Mouse (Mus musculus) kidney, embryonic 16.5 days (tissue): ENCODE data around the gene Efcab11. TPM values are rescaled to one million over a fixed set of nuclear protein-coding genes. Genes with fewer than 3 reads are reported as not detected.

ENCODE experiments used
- ATAC-seq: fragments of 200-750 bp; cut with Nextera tagmentation; 2 replicates; pipeline ENCODE4 v1.8.0; 2017; ENCODE audit warnings: moderate TSS enrichment; ENCODE audit not compliant: low FRiP score, low TSS enrichment
- H3K27ac ChIP-seq: fragments of 300-500 bp; sonication (generic); 2 replicates; pipeline ENCODE4 v1.5.1; 2014; ENCODE audit warnings: low read length
- H3K27me3 ChIP-seq: fragments of 300-500 bp; sonication (generic); 2 replicates; pipeline ENCODE4 v1.6.1; 2014; ENCODE audit warnings: low read length, control low read depth, mixed read lengths; ENCODE audit not compliant: insufficient read depth
- H3K36me3 ChIP-seq: fragments of 300-500 bp; sonication (generic); 2 replicates; pipeline ENCODE4 v1.6.1; 2014; ENCODE audit warnings: low read length, control low read depth, mixed read lengths; ENCODE audit not compliant: insufficient read depth
- H3K4me1 ChIP-seq: fragments of 300-500 bp; sonication (generic); 2 replicates; pipeline ENCODE4 v1.6.1; 2014; ENCODE audit warnings: low read length, control low read depth, mixed read lengths; ENCODE audit not compliant: insufficient read depth
- H3K4me2 ChIP-seq: fragments of 300-500 bp; sonication (generic); replicated peaks from 2 replicates; pipeline ENCODE4 v1.6.1; 2014; ENCODE audit warnings: low read depth, low read length
- H3K4me3 ChIP-seq: fragments of 300-500 bp; sonication (generic); 2 replicates; pipeline ENCODE4 v1.5.1; 2014; ENCODE audit warnings: mild to moderate bottlenecking, low read length
- H3K9ac ChIP-seq: fragments of 300-500 bp; sonication (generic); replicated peaks from 2 replicates; pipeline ENCODE4 v1.6.1; 2014; ENCODE audit warnings: low read length
- H3K9me3 ChIP-seq: fragments of 300-500 bp; sonication (generic); 2 replicates; pipeline ENCODE4 v1.6.1; 2016; ENCODE audit warnings: low read length, control low read depth
- WGBS: fragments of 180-500 bp; shearing (Covaris S2); extraction: QIAGEN DNeasy Blood & Tissue Kit; methylation state at CpG from one replicate; pipeline ENCODE4 v1.1.7; 2014; 5-methylcytosine and 5-hydroxymethylcytosine counted together
- polyA plus RNA-seq: library from polyadenylated mRNA; unstranded; fragments of >200 nt; fragmentation: Nextera tagmentation; extraction: Ambion mirVana; gene quantifications from 2 replicates; pipeline ENCODE4 v1.2.1, GENCODE M21; 2015

Gene Efcab11
- polyA plus RNA-seq, 1 experiment from 2014 or later = 12.5 TPM

- 0 out of 2 replicates have a peak, but pooled peaks have one; percentile 74 for ATAC-seq
- H3K27me3 ChIP-seq = no peaks in the 10 kb centered on the region
Measured at GRCm38 (mm10) chr12:99645418-99645817, 238.8 kb downstream of the Efcab11 start.

GRCm38 (mm10) chr12:99644966-99645365 is 239.3 kb downstream of the Efcab11 start:
- no peak overlapping the region for H3K27ac ChIP-seq
- no peak overlapping the region for H3K4me3 ChIP-seq
- H3K9me3 ChIP-seq = peaks cover 27% of the 10 kb centered on the region
- ATAC-seq = peak; percentile 96
- no peak overlapping the region for H3K4me2 ChIP-seq
- H3K4me1 ChIP-seq = no peaks in the 10 kb centered on the region
- H3K36me3 ChIP-seq = 0 out of 2 replicates have a peak, but pooled peaks cover 2% of the 10 kb centered on the region
- H3K27me3 ChIP-seq = no peaks in the 10 kb centered on the region
- H3K9ac ChIP-seq = no peak overlapping the region
- 91% methylated on average over 37 of the region's 37 CpGs for WGBS

More at GRCm38 (mm10) chr12:99645418-99645817, 238.8 kb downstream of the Efcab11 start:
- no peak overlapping the region for H3K27ac ChIP-seq
- no peak overlapping the region for H3K4me3 ChIP-seq
- no peaks in the 10 kb centered on the region for H3K4me1 ChIP-seq
- no peak overlapping the region for H3K9ac ChIP-seq
- WGBS = 96% methylated on average over 18 of the region's 18 CpGs
- 0 out of 2 replicates have a peak, but pooled peaks cover 2% of the 10 kb centered on the region for H3K36me3 ChIP-seq
- peaks cover 27% of the 10 kb centered on the region for H3K9me3 ChIP-seq
- H3K4me2 ChIP-seq = no peak overlapping the region

Other genes with a start within 250 kb of the Efcab11 start
- gene Tdp1, start 78 bp upstream of the Efcab11 start, polyA plus RNA-seq = 61.7 and 66.4 TPM in 2 replicates
- gene Kcnk13, start 80.1 kb upstream of the Efcab11 start, polyA plus RNA-seq = 0.21 and 0.23 TPM in 2 replicates
- gene Psmc1, start 225.7 kb upstream of the Efcab11 start, polyA plus RNA-seq = 313 and 320 TPM in 2 replicates